Mouse (Mus musculus) central nervous system, embryonic 14 days (tissue): ENCODE results near the gene Col27a1. TPM values are rescaled to one million over a fixed set of nuclear protein-coding genes. Genes with fewer than 3 reads are reported as not detected.

Source experiments
- polyA plus RNA-seq: library from polyadenylated mRNA; depleted of rRNA; stranded (reverse); fragments of >200 nt; gene quantifications from 2 replicates; pipeline ENCODE4 v1.2.3, GENCODE M21; 2012; rRNA removed

Gene Col27a1
- polyA plus RNA-seq = 8.0 and 39.0 TPM in 2 replicates

DNA sequence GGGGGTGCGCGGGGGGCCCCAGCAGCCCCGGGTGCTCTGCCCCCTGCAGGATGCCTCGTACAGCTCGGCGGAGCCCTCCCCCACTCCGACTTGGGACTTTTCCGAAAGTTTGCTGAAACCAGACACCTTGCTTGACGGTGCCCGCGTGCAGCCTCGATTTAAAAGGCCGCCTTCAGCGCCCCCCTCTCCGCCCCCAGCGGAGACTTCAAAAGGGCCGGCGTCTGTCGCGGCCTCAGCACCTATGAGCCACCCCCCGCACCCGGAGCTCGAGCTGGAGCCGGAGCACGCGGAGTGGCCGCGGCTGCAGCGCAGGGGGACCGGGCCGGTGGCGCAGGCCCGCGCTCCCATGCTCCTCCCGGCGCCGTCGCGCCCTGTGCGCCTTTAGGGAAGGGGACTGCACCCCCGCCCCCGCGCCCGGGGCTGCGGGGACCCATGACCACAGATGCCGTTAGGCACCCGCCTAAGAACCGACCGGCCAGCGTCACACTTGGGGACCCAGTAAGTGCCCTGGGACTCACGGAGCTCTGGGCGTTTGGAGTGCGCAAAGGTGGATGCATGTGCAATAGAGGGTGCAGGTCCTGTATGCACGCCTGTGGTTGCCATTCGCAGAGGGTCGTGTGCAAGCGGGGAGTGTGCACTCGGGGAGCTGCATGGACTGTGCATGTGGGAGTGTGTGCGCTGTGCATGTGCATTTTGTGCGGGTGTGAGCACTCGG lies at the start of gene Col27a1:
Gene Col27a1 (plus strand): TSS at position 98 of the 715 bp plus-strand sequence.

GRCm38 (mm10) chr4:63171969-63172685 lies 41.7 kb upstream of the Col27a1 start, which contains the start of gene Kif12:
Kif12 (minus strand) TSS chr4:63172131.

DNA sequence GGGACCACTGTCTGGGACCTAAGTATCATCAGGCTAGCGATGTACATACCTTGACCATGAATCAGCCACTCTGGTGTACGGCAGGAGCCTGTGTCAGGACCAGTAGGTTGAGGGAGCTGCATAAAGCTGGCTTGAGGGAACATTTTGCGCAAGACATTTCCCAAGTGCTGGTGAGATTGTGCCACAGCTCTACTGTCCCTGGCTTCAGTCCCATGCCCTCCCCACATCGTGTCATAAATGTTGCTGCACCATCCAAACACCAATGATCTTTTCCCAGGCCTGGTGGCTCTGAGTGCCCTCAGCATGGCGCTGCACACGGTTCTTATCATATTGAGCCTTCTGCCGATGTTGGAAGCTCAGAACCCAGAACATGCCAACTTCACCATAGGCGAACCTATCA lies 130.5 kb downstream of the Col27a1 start, which contains the start of gene Orm1:
Gene Orm1 (plus strand): TSS at position 266 of the 400 bp plus-strand sequence.

DNA sequence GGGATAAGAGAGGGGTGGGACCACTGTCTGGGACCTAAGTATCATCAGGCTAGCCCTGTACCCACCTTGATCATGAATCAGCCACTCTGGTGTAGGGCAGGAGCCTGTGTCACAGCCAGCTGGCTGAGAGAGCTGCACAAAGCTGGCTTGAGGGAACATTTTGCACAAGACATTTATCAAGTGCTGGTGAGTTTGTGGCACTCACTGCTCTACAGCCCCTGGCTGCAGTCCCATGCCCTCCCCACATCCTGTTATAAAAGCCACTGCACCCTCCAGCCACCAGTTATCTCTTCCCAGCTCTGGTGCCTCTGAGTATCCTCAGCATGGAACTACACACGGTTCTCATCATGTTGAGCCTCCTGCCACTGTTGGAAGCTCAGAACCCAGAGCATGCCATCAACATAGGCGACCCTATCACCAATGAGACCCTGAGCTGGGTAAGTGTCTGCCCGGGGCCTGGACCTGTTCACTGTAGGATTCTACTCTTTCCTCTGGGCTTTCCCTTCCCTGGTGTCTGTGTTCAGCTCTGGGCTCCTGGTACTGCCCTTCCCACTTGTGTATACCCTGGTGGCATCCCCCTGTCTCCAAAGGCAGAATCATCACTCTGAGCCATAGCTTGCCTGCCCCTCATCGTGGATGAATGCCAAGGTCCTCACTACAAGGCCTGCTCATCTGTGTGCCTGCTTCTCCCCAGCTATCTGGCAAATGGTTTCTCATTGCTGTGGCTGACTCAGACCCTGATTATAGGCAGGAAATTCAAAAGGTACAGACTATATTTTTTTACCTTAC lies 142.3 kb downstream of the Col27a1 start, which contains the start of gene Orm3:
Gene Orm3 (plus strand): TSS at position 286 of the 789 bp plus-strand sequence.

GRCm38 (mm10) chr4:63362150-63362549 lies 148.3 kb downstream of the Col27a1 start, which contains the start of gene Orm2:
Orm2 (plus strand) TSS chr4:63362449.

Other genes with a start within 250 kb of the Col27a1 start
- gene Zfp618, start 248.4 kb upstream of the Col27a1 start, polyA plus RNA-seq = 25.6 and 28.1 TPM in 2 replicates
- gene Ambp, start 59.2 kb upstream of the Col27a1 start, polyA plus RNA-seq = 0.16 TPM in 1 of 2 replicates, not detected in the other
- gene Kif12, start 41.9 kb upstream of the Col27a1 start, polyA plus RNA-seq = 0.02 and 0.13 TPM in 2 replicates
- gene Orm1, start 130.6 kb downstream of the Col27a1 start, polyA plus RNA-seq = not detected in 2 replicates
- gene Orm3, start 142.2 kb downstream of the Col27a1 start, polyA plus RNA-seq = not detected in 2 replicates
- gene Orm2, start 148.4 kb downstream of the Col27a1 start, polyA plus RNA-seq = not detected in 2 replicates
- gene Akna, start 189.3 kb downstream of the Col27a1 start, polyA plus RNA-seq = 7.5 and 8.7 TPM in 2 replicates